Mouse (Mus musculus): ENCODE results near the gene Wbp1l. TPM values are rescaled to one million over a fixed set of nuclear protein-coding genes. Genes with fewer than 3 reads are reported as not detected.

The Wbp1l gene
- polyA plus RNA-seq, 1 experiment from 2014 or later: 37.8 TPM

DNA sequence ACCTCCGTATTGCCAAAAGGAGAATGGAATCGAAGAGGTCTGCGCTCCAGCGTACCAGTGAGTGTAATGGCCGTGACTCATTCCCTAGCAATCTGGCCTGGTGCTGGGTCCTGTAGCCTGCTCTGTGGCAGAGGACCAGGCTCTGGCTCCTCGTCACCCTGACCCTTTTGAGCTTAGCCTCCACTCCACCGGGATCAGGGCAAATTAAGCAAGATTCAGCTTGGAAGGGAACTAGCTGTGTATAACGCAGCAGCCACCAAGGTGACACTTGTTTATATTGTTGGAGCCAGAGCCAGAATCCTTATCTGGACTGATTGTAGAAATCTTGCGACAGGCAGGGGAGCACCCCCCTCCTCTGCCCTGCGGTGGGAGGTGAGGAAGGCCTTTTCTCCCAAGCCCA is 29.5 kb downstream of the Wbp1l start:
- no peak for DNase-seq (ENCODE audit: low spot score)

DNA sequence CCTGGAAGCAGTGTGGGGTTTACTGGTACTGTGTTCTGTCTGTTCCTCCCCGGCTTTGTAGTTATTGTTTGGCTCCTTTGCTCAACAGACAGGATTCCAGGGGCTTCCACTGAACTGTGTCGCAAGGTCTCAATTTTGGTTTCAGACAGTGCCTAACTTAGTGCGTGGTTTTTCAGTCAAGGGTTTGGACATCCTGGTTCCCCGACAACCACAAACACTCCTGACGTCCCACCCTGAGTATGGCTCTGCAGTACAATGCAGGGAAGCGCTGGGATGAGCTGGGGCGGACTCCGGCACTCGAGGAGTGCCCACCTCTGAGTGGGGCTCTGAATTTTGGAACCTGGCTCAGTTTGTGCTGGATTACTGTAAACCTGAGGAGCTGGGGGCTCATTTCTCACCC is 30.9 kb downstream of the Wbp1l start:
- DNase-seq (ENCODE audit: low spot score): no peak

DNA sequence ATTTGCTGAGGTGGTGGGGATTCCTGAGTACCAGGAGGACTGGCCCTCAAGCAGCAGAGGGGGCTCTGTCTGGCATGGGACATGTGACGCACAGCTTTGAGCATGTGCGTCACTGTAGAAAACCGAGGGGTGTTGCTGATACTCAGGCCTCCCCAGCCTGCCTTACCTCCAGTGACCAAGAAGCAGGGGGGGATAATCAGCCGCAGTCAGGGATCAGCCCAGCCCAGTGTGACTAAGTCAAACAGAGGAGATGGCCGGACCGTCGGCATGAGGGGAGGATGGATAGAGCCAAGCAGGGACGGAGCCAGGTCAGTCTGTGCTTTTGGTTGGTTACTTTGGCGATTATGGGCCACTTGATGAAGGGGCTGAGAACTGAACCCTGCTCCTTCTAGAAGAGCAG is 32.8 kb downstream of the Wbp1l start:
- no peak for DNase-seq (ENCODE audit: low spot score)

DNA sequence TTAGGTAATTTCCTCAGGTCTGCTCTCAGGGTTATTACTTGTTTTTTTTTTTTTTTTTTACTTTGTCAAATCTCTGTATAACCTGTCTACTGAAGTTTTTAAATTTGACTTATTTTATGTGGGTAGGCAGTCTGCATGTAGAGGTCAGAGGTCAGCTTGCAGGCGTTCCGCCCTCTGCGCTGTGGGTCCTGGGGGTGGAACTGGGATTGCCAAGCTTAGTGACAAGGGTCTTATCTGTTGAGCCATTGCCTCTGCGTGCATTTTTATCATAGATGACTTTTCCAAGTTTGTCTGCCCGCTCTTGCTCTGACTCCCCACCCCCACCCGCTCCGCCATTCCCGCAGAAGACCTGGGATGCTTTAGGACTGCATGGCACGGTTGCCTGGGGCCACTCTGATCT is 36.9 kb downstream of the Wbp1l start:
- no peak for DNase-seq (ENCODE audit: low spot score)

DNA sequence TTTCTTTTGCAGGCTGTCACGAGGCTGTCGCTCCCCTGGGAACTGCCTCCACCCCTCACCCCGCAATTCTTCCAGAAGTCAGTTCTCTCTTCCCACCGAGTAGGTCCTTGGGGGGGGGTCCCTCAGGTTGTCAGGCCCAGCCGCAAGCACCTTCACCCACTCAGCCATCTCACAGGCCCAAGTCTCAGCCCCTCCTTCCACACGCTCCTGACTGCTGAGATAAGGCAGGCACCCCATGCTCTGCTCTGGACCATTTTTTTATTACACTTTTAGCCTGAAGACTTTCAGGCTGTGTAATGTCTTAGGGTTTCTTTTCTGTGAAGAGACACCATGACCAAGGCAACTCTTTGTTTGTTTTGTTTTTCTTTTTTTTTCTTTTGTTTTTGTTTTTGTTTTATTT is 38.7 kb downstream of the Wbp1l start:
- DNase-seq (ENCODE audit: low spot score): no peak

DNA sequence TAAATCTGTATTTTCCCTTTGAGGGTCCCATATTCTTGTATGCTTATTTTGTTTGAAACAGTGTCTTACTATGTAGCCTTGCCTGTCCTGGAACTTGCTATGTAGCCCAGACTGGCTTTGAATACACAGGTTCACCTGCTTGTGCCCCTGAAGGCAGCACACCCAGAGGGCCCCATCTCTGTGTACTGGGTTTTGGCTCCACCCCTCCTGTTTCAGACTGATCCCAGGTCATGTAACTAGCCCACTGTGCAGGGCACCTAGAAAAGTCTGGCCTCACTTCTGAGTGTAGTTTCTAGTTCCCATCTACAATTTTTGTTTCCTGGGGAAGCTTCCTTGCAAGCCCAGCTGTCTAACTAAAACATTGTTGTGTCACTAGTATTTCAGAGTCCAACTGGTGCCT is 40.2 kb downstream of the Wbp1l start:
- DNase-seq (ENCODE audit: low spot score): no peak

DNA sequence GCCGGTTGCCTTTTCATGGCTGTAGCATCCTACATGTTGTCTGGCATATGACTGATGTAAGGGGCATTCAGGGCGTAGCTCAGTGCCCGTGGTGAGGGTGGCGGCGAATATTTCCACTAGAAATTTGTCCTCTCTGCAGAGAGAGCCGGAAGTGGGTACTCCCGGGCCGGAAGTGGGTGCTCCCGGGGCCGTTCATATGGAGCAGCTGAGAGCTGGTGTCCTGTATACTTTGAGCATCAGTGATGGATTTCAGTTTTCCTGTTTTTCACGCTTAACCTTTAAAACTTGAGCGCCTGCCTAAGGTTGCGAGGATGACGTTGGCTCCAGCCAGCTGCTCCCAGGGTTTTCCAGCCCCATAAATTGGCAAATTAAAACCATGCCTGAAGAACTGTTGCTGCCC is 40.6 kb downstream of the Wbp1l start:
- no peak for DNase-seq (ENCODE audit: low spot score)

DNA sequence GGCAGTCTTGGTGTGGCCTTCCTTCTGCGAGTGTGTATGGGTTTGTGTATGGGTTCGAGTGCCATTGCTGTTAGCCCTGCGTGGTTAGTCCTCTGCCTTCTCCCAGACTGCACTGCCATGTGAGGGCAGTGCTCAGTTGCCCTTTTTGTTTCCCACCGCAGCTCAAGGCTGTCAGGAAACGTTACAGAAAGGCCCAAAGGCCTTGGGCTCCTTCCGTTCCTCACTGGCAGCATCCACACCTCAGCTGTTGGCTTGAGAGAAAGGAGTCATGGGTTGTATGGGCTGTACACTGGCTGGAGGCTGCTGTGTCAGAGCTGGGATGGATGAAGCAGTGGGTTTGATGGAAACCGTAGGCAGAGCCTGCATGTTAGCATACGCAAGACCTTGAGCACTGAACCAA is 41.9 kb downstream of the Wbp1l start:
- no peak for DNase-seq (ENCODE audit: low spot score)

DNA sequence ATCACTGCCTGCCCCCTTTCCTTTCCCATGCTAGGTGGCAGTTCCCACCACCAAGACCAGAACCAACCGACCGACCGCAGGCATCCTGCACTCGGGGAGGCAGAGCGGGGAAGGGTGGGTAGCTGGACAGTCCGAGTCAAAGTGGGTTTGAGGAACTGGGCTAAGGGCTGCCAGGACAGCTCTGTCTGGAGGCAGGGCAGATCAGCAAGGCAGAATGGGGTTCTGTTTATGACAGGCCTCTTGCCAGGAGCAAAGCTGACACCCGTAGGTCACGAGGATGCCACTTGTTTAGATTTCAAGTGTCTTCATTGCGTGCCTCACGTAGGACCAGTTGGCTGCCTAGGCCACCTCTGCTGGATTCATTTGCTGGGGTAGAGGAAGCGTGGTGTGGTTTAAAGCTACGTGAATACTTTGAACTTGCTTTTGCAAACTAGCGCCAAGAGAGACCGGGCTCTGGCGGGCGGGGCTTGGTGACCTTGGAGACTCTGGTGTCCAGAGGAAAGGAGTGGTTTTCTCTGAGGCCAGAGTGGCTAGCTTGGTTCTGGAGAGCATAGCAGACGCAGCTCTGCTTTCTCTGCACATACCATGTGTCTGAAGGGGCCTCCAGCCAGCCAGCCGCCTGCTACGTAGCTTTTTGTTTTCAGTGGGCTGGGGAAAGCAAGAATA is 42.7 kb downstream of the Wbp1l start:
- DNase-seq (ENCODE audit: low spot score): no peak

DNA sequence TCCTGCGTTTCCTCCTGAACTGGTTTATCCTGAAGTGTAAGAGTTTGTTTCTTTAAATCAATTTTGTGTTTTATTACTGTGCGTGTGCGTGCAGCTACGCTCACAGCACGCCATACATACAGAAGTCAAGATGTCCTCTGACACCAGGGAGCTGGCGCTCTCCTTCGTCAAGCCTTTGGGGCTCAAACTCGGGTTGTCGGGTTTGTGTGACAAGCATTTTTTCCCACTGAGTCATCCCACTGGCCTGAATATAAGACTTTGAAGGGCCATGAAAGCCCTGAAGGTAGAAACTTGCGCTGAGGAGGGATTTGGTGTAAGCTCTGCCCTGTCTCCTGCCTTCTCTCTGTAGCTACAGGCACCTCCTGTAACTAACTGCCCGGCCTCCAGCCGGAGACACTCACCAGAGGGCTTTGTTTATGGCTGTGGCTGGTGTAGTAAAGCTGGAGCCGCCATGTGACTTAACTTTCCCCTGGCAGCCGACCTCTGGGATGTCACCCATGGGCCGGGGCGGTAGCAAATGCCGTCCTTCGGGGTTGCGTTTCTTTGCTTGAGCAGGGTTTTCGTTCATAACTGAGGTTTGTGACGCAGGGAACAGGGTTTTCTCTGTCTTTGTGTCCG is 43.4 kb downstream of the Wbp1l start:
- DNase-seq (ENCODE audit: low spot score): no peak

DNA sequence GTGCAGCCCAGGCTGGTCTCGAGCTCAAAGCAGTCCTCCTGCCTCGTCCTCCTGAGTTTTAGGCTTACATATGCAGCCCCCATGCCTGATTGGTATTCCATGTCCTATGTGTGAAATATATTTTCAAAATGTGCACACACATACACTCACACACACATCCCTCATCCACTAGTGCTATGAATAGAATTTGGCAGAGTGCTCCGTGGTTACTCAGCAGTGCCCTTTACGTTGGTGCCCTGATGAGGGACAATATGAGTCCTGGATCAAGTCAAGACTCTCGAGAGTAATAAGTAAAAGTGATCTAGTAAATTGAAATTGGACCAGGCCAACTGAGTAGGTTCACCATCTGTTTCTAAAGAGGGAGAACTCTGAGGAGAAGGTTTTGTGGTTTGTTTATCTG is 44.4 kb downstream of the Wbp1l start:
- DNase-seq (ENCODE audit: low spot score): no peak

DNA sequence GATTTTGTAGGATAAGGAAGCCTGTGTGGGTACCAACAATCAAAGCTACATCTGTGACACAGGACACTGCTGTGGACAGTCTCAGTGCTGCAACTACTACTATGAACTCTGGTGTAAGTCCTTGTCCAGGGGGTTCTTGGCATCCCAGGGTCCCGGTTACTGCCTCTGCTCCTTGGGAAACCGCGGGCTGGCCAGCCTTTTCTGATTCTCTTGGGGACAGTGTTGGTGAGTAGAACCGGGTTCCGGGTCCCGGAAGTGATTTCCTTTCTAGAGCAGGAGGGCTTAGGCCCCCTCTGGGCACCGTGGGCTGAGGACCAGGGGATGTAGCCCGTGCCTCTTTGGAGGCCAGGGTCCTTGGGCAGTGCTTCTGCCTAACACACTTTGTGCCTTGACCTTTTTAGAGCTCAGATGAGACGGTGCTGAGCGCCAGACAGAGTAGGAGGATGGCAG is 45.5 kb downstream of the Wbp1l start:
- no peak for DNase-seq (ENCODE audit: low spot score)

DNA sequence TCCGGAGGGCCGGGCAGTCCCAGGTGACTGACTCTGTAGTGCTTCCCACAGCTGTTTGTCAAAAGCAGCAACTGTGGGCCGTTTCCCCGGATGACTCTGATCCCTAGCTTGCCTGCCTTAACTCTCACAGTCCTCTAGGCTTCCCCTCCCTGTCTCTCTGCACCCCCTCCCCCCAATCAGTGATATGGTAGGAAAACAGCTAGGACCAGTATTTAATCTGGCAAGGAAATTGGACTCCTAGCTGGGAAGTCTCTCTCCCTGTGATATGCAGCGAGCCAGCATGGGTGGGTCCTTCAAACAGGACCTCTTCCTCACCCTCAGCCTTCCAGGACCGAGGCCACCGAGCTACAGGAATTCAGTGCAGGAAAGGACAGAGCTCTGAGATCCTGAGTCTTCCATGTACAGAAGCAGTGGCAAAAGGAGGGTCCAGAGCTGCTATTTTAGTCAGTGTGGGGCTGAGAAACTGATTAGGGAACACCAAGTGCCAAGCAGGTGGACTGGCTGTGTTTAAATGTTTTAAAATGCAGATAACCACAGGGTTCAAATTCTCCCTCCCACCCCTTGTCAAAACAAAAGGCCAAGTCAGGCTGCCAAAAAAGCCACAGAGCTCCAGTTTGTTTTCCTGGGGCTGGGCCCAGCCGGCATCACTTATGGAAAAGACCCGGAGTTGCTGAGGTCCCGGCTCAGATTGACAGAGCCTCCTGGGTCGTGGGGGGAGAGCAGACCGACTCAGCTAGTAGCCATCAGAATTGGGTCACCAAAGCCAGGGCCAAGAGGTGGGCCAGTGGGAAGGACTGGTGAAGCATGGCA is 46.1 kb downstream of the Wbp1l start:
- no peak for DNase-seq (ENCODE audit: low spot score)

DNA sequence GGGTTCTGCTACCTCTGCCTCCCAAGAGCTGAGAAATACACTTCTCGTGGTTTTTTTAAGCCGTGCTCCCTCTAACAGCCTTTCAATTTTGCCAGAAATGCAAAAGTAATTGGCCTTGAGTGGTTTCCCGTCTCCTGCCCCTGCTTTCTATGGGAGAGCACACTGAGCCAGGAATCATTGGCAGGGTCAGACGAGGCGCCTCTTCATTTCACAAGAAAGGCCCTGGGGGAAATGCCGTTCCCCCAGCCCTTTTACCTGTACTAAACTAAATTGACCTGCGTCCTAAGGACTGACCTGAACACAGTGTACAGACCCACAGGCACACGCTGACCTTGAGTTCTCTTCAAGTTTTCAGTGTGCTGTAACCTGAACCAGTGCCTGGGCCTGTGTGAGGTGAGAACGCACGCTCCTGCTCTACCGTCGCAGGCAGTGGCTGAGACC is 47.2 kb downstream of the Wbp1l start:
- no peak for DNase-seq (ENCODE audit: low spot score)

DNA sequence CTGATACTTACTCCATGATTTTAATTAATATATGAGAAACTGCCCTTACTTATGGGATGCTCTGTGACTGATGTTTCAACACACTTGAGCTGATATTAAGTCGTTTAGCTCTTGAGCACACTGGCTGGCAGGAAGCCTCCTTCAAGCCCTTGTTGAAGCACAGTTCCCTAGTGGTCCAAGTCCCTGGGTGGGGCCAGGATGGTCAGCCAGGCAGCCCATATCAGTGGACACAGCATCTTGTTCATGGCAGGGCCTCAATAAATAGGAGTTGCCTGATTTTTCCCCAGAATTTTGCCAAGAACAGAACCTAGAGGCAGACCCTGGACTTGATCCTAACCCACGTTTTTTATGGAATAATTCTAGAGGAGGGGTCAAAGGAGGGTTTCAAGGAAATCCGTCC is 48.4 kb downstream of the Wbp1l start:
- DNase-seq (ENCODE audit: low spot score): no peak

DNA sequence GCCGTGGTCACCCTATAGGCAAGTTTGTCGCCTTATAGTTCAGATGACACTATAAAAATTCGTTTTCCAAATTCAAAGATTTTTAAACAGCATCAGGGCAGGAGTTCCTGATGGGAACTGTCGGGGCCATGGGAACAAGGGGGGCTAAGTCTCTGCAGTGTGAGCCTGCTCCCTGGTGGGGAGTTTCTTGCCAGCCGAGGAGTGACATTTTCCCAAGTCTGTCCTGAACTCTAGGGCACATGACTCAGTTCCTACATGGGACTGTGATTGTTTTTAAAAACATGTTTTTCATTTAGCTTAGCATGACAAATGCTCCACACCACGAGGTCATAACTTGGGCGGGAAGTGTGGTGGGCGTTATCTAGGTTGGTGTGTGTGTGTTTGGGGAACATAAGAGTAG is 49.0 kb downstream of the Wbp1l start:
- no peak for DNase-seq (ENCODE audit: low spot score)

DNA sequence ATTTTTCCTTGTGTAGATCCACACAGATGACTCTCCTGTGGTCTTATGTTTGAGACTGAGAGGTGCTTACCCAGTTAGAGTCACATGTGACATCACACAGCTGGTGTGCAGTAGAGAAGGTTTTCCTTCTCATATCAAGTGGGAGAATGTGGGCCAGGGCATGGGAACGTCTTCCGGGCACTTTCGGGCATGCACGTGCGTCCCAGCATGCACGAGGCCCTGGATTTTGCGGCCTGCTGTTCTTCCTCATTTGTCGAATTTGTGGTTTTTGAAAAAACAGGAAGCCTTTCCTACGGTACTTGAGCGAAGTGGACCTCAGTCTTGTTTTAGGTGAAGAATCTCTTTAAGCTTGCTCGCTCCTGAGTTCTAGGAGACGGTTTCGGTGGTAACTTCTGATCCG is 49.7 kb downstream of the Wbp1l start:
- DNase-seq (ENCODE audit: low spot score): no peak

DNA sequence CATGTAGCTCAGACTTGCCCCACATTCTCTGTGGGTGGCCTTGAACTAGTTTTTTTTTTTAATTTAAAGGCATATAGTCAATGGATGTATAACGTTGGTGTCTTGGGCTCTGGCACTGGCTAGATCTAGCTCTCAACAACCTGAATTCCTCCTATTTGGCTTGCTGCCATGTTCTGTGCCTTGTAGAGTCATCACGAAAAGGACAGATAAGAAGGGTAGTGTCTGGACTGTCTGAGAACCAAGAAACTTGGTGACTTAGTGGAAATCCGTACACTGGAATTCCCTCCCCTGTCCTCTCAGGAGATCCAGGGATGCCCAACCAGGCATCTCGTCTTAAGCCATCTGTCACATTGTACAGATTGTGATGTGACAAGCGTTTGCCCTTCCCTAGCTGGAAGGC is 54.3 kb downstream of the Wbp1l start:
- DNase-seq (ENCODE audit: low spot score): peak; percentile 24

DNA sequence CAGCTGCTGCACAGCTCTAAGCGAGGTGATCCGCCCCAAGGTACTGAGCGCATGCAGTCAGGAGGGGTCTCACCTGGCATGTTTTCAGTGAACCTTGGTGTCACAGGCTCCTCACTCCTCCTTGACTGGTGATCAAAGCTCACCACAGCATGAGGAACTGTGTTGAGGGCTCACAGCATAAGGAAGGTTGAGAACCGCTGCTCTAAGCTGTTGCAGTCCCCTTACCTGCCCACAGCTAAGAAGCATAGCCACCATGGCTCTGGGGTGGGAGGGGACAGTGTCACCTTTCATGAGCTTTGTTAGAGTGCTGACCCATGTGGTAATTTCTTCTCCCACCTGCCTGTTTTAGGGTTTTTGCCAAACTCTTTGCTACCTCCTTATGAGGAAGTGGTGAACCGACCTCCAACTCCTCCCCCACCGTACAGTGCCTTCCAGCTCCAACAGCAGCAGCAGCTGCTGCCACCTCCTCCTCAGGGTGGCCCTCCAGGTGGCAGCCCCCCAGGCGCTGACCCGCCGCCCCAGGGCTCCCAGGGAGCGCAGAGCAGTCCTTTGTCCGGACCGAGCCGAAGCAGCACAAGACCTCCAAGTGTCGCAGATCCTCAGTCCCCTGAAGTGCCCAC is 54.8 kb downstream of the Wbp1l start:
- peak; percentile 85 for DNase-seq (ENCODE audit: low spot score)

DNA sequence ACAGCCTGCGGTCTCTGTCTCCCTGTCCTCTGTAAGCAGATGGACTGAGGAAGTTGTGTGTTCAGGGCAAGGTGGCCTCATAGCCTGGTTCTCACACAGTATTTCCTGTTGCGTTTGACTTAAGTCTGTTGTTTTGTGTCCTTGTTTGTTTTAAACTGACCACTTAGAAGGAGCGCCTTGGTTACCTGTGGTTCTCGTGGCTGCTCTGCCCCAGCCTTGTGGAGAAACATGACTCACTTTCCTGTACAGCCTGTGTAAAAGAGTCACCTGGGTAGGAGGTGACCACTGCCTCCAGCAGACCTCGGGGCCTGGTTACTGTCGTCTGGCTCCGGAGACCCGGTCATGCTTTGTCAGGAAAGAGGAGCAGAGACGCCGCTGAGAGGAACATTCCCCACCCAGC is 56.7 kb downstream of the Wbp1l start:
- DNase-seq (ENCODE audit: low spot score): no peak

DNA sequence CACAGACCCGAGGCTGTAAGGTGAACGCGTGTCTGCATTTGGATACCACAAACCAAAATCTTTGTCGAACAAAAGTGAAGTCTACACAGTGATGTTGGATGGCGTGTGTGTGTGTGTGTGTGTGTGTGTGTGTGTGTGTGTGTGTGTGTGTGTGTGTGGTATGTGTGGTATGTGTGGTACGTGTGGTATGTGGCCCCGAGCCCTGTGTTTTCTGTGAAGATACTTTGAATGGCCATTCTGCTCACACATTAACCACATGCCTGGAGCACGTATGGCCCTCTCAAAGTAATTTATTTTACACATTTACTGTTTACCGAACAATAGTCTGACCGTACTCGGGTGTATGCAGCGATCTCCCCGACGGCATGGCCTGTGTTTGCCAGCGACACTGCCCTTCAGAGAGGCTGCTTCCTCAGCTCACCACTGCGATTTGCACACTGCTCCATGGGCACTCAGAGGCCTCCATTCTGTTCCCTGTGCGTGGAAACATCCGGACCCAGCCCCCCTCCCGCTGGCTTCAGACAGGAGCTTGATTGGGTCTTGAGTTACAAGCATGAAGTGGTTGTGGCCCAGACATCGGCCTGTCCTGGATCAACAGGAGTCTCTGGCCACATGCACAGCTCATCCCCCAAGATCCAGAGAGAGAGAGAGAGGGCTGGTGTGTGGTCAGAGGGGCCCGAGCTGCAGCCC is 57.4 kb downstream of the Wbp1l start:
- no peak for DNase-seq (ENCODE audit: low spot score)
